ENCODE assay signal across 8 mouse cellular contexts in genomic region chr3:49641411-49641810, GRCm38 (mm10).
DNase-seq lines count a peak whose midpoint lies in the region; ATAC-seq lines count a peak whose summit lies in the region.
"Had no signal": no experiment of that assay in that cellular context is flagged by ENCODE, and none has a peak within 500 bp of the region (broad histone marks: within the 10 kb centered on the region; RNA-seq: fewer than 3 reads in every experiment).

No protein-coding gene starts in this region.

- H3K4me1 ChIP-seq in lung, embryonic 15.5 days = 0 out of 2 replicates have a peak, but pooled peaks cover 2% of the 10 kb centered on the region
- 0 out of 2 replicates have a peak, but pooled peaks cover 5% of the 10 kb centered on the region for H3K4me1 ChIP-seq in embryonic facial prominence, embryonic 14.5 days (ENCODE audit: control insufficient read depth, insufficient read depth, low read length)
- peaks cover 7% of the 10 kb centered on the region; the same call in 1 of the 2 replicates for H3K4me1 ChIP-seq in heart, embryonic 15.5 days (replicated peaks)

- 71% methylated on average over 1 of the region's 1 CpGs for WGBS in lung, embryonic 15.5 days
- WGBS in embryonic facial prominence, embryonic 14.5 days = 50% methylated on average over 1 of the region's 1 CpGs
- 59% methylated on average over 1 of the region's 1 CpGs for WGBS in heart, embryonic 15.5 days

- no peaks in the 10 kb centered on the region for H3K9me3 ChIP-seq in lung, embryonic 15.5 days
- H3K9me3 ChIP-seq in embryonic facial prominence, embryonic 14.5 days (ENCODE audit: control insufficient read depth, low read length) = no peaks in the 10 kb centered on the region
- no peaks in the 10 kb centered on the region for H3K9me3 ChIP-seq in heart, embryonic 15.5 days (replicated peaks)

- H3K27me3 ChIP-seq in lung, embryonic 15.5 days = no peaks in the 10 kb centered on the region
- H3K27me3 ChIP-seq in embryonic facial prominence, embryonic 14.5 days (replicated peaks; ENCODE audit: control insufficient read depth, insufficient read depth, low read length) = no peaks in the 10 kb centered on the region
- H3K27me3 ChIP-seq in heart, embryonic 15.5 days = no peaks in the 10 kb centered on the region

- 0 out of 2 replicates have a peak overlapping the region, but pooled peaks have one; percentile 19 for H3K27ac ChIP-seq in lung, embryonic 15.5 days
- peak overlapping the region; percentile 71 for H3K27ac ChIP-seq in embryonic facial prominence, embryonic 14.5 days (replicated peaks; ENCODE audit: low read depth, low read length)
- peak overlapping the region; percentile 66 for H3K27ac ChIP-seq in heart, embryonic 15.5 days
- H3K27ac ChIP-seq: liver, embryonic 14.5 days had no signal

- H3K9ac ChIP-seq in lung, embryonic 15.5 days = no peak overlapping the region
- H3K9ac ChIP-seq in embryonic facial prominence, embryonic 14.5 days (ENCODE audit: low read depth, low read length) = no peak overlapping the region
- H3K9ac ChIP-seq in heart, embryonic 15.5 days = no peak overlapping the region
- H3K9ac ChIP-seq: liver, embryonic 14.5 days had no signal

- no peak for DNase-seq in lung, postnatal 4 days
- DNase-seq in embryonic facial prominence, embryonic 14.5 days (ENCODE audit: low spot score) = peak; percentile 87
- peak; percentile 37 for DNase-seq in retina, embryonic 14.5 days (ENCODE audit: low spot score)
- no peak for DNase-seq in testis, postnatal 14 days (ENCODE audit: low spot score)
- no peak for DNase-seq in thymus, postnatal 36 days

- ATAC-seq in lung, embryonic 15.5 days (ENCODE audit: borderline replicate concordance, extremely low read depth, low FRiP score, low TSS enrichment) = no peak
- ATAC-seq in embryonic facial prominence, embryonic 14.5 days (ENCODE audit: low read depth) = peak; percentile 72; the same call in 1 of the 2 replicates
- no peak for ATAC-seq in heart, embryonic 15.5 days (replicated peaks; ENCODE audit: insufficient number of reproducible peaks, insufficient read depth, low FRiP score, low read depth)

- H3K4me3 ChIP-seq in lung, embryonic 15.5 days = no peak overlapping the region
- H3K4me3 ChIP-seq in embryonic facial prominence, embryonic 14.5 days (ENCODE audit: low read depth, low read length) = no peak overlapping the region
- no peak overlapping the region for H3K4me3 ChIP-seq in heart, embryonic 15.5 days

- H3K36me3 ChIP-seq in lung, embryonic 15.5 days = no peaks in the 10 kb centered on the region
- H3K36me3 ChIP-seq in embryonic facial prominence, embryonic 14.5 days (ENCODE audit: control insufficient read depth, insufficient read depth, low read length) = no peaks in the 10 kb centered on the region
- no peaks in the 10 kb centered on the region for H3K36me3 ChIP-seq in heart, embryonic 15.5 days

- no peak overlapping the region for H3K4me2 ChIP-seq in lung, embryonic 15.5 days
- H3K4me2 ChIP-seq in embryonic facial prominence, embryonic 14.5 days (ENCODE audit: low read depth, low read length) = no peak overlapping the region
- no peak overlapping the region for H3K4me2 ChIP-seq in heart, embryonic 15.5 days

Comparison
In these comparisons a context has a peak if more than half of its experiments do, and no peak if none do; other contexts are left out.
1. H3K27ac ChIP-seq: peak in every context shown above with its lines; median percentile 71 in embryonic facial prominence, embryonic 14.5 days; 66 in heart, embryonic 15.5 days; 19 in lung, embryonic 15.5 days.
2. DNase-seq: peak in embryonic facial prominence, embryonic 14.5 days (single experiment) and retina, embryonic 14.5 days (single experiment); none in lung, postnatal 4 days (0 of 2), testis, postnatal 14 days (single experiment) and thymus, postnatal 36 days (0 of 2).